Mouse (Mus musculus) cerebellum, adult 2 months (tissue): ENCODE results near the gene Pde3a.

Experiments used
- CTCF ChIP-seq: fragments of 200-500 bp; IDR thresholded peaks from 2 replicates; pipeline ENCODE4 v1.5.1; 2011; ENCODE audit warnings: low read depth, mild to moderate bottlenecking, control low read depth, low read length, moderate library complexity, borderline replicate concordance; ENCODE audit not compliant: insufficient read depth
- POLR2A ChIP-seq: fragments of 200-500 bp; IDR thresholded peaks from 2 replicates; pipeline ENCODE4 v1.6.1; 2011; ENCODE audit warnings: low read length, control low read depth, borderline replicate concordance; ENCODE audit not compliant: insufficient read depth

DNA sequence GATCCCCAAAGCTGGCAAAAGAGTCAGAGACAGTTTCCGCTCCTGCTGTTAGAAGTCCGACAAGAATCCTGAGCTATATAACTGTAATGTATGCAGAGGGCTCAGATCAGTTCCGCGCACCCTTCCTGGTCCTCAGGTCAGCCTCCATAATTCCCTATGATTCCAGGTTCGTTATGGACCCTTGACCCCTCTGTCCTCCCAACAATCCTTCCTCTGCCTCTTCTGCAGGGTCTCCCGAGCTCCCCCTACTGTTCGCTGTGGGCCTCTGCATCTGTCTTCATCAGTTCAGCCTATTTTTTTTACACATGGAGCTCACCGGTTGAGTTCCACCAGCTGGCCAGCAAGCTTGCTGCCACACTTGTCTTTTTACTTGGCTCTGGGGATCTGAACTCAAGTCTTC is 88.6 kb downstream of the Pde3a start:
- TF ChIP-seq POLR2A (no peak), CTCF (peak; percentile 32; the same call in 1 of the 2 replicates)
